Mouse (Mus musculus) mature B cell (primary cell): ENCODE measurements at regions not wholly inside any gene's neighbourhood (a gene's known extent, or its start where the extent isn't known, plus 50 kb on each side); places are given as distances from the start of the nearest gene placed in this dataset.

Source experiments
- in situ Hi-C: fragments of 300-500 bp; cut with MboI; formaldehyde crosslinking; loops from 2 replicates; pipeline ENCODE4 v1.14.3; 2019

- in situ Hi-C loops = no loop called here
These were observed 271.6 kb downstream of the Rnf144a start for GRCm38 (mm10) chr12:26143411-26143810.

GRCm38 (mm10) chr12:26130811-26131210 is 284.2 kb downstream of the Rnf144a start:
- in situ Hi-C loops = no loop called here

GRCm38 (mm10) chr12:26130011-26130410 is 285.0 kb downstream of the Rnf144a start:
- in situ Hi-C loops = no loop called here

GRCm38 (mm10) chr12:26129511-26129910 is 285.5 kb downstream of the Rnf144a start:
- in situ Hi-C loops = no loop called here

GRCm38 (mm10) chr12:26128851-26129250 is 286.2 kb downstream of the Rnf144a start:
- in situ Hi-C loops = no loop called here

- in situ Hi-C loops = no loop called here
These were observed 288.8 kb downstream of the Rnf144a start for GRCm38 (mm10) chr12:26126260-26126659.

- in situ Hi-C loops = no loop called here
These were observed 290.8 kb downstream of the Rnf144a start for GRCm38 (mm10) chr12:26124211-26124610.

- in situ Hi-C loops = no loop called here
These were observed 299.6 kb downstream of the Rnf144a start for GRCm38 (mm10) chr12:26115339-26115912.

- in situ Hi-C loops = no loop called here
These were observed 302.7 kb downstream of the Rnf144a start for GRCm38 (mm10) chr12:26112166-26113019.

GRCm38 (mm10) chr12:26109866-26110265 is 305.2 kb downstream of the Rnf144a start:
- in situ Hi-C loops = no loop called here

GRCm38 (mm10) chr12:26104372-26104771 is 310.7 kb downstream of the Rnf144a start:
- in situ Hi-C loops = no loop called here

- in situ Hi-C loops = no loop called here
These were observed 312.7 kb downstream of the Rnf144a start for GRCm38 (mm10) chr12:26102384-26102783.

- in situ Hi-C loops = no loop called here
These were observed 314.9 kb downstream of the Rnf144a start for GRCm38 (mm10) chr12:26100140-26100539.

- in situ Hi-C loops = no loop called here
These were observed 315.9 kb downstream of the Rnf144a start for GRCm38 (mm10) chr12:26099176-26099575.

- in situ Hi-C loops = no loop called here
These were observed 322.7 kb downstream of the Rnf144a start for GRCm38 (mm10) chr12:26092311-26092710.

GRCm38 (mm10) chr12:26091865-26092264 is 323.2 kb downstream of the Rnf144a start:
- in situ Hi-C loops = no loop called here

GRCm38 (mm10) chr12:26088389-26088788 is 326.7 kb downstream of the Rnf144a start:
- in situ Hi-C loops = no loop called here

GRCm38 (mm10) chr12:26086923-26087322 is 328.1 kb downstream of the Rnf144a start:
- in situ Hi-C loops = no loop called here

GRCm38 (mm10) chr12:26086414-26086813 is 328.6 kb downstream of the Rnf144a start:
- in situ Hi-C loops = no loop called here

- in situ Hi-C loops = no loop called here
These were observed 335.9 kb downstream of the Rnf144a start for GRCm38 (mm10) chr12:26079061-26079625.

GRCm38 (mm10) chr12:26075638-26076254 is 339.3 kb downstream of the Rnf144a start:
- in situ Hi-C loops = no loop called here

- in situ Hi-C loops = loop anchor here (5.0 kb wide), 1 partner anchor 980 kb away; no protein-coding TSS in a partner anchor
These were observed 342.9 kb downstream of the Rnf144a start for GRCm38 (mm10) chr12:26072180-26072579.
